Mouse (Mus musculus) thymus, postnatal 4 days (tissue): ENCODE measurements at regions not wholly inside any gene's neighbourhood (a gene's known extent, or its start where the extent isn't known, plus 50 kb on each side); places are given as distances from the start of the nearest gene placed in this dataset.

Experiments used
- DNase-seq: peaks from one replicate; pipeline ENCODE4 v3.0.0; 2021

- no peak for DNase-seq
Observed at GRCm38 (mm10) chr4:31536811-31537210, 427.1 kb upstream of the Map3k7 start.

GRCm38 (mm10) chr4:31553780-31554394 lies 410.0 kb upstream of the Map3k7 start:
- DNase-seq = no peak

GRCm38 (mm10) chr4:31555077-31555476 lies 408.8 kb upstream of the Map3k7 start:
- no peak for DNase-seq

- no peak for DNase-seq
Observed at GRCm38 (mm10) chr4:31557261-31557660, 406.6 kb upstream of the Map3k7 start.

GRCm38 (mm10) chr4:31560305-31560704 lies 403.6 kb upstream of the Map3k7 start:
- no peak for DNase-seq

GRCm38 (mm10) chr4:31561183-31561582 lies 402.7 kb upstream of the Map3k7 start:
- no peak for DNase-seq

GRCm38 (mm10) chr4:31561823-31562222 lies 402.1 kb upstream of the Map3k7 start:
- no peak for DNase-seq

- DNase-seq = no peak
Observed at GRCm38 (mm10) chr4:31566158-31566557, 397.7 kb upstream of the Map3k7 start.

GRCm38 (mm10) chr4:31566834-31567233 lies 397.1 kb upstream of the Map3k7 start:
- no peak for DNase-seq

GRCm38 (mm10) chr4:31569687-31570086 lies 394.2 kb upstream of the Map3k7 start:
- DNase-seq = no peak

GRCm38 (mm10) chr4:31576982-31577579 lies 386.8 kb upstream of the Map3k7 start:
- no peak for DNase-seq

- DNase-seq = no peak
Observed at GRCm38 (mm10) chr4:31583495-31583894, 380.4 kb upstream of the Map3k7 start.

- no peak for DNase-seq
Observed at GRCm38 (mm10) chr4:31584171-31584570, 379.7 kb upstream of the Map3k7 start.

GRCm38 (mm10) chr4:31594089-31594488 lies 369.8 kb upstream of the Map3k7 start:
- no peak for DNase-seq

- no peak for DNase-seq
Observed at GRCm38 (mm10) chr4:31601536-31601935, 362.4 kb upstream of the Map3k7 start.

GRCm38 (mm10) chr4:31603776-31604175 lies 360.1 kb upstream of the Map3k7 start:
- no peak for DNase-seq

GRCm38 (mm10) chr4:31608811-31609210 lies 355.1 kb upstream of the Map3k7 start:
- no peak for DNase-seq

- no peak for DNase-seq
Observed at GRCm38 (mm10) chr4:31609559-31609958, 354.3 kb upstream of the Map3k7 start.

GRCm38 (mm10) chr4:31612147-31612824 lies 351.6 kb upstream of the Map3k7 start:
- DNase-seq = no peak

- no peak for DNase-seq
Observed at GRCm38 (mm10) chr4:31612825-31613514, 350.9 kb upstream of the Map3k7 start.

GRCm38 (mm10) chr4:31617572-31617971 lies 346.3 kb upstream of the Map3k7 start:
- no peak for DNase-seq

- DNase-seq = no peak
Observed at GRCm38 (mm10) chr4:31618026-31618425, 345.9 kb upstream of the Map3k7 start.

GRCm38 (mm10) chr4:31621205-31621604 lies 342.7 kb upstream of the Map3k7 start:
- DNase-seq = no peak

GRCm38 (mm10) chr4:31627053-31627452 lies 336.8 kb upstream of the Map3k7 start:
- no peak for DNase-seq
